Mouse (Mus musculus) MEL (cell line): ENCODE measurements at regions not wholly inside any gene's neighbourhood (a gene's known extent, or its start where the extent isn't known, plus 50 kb on each side); places are given as distances from the start of the nearest gene placed in this dataset.

Experiments
- DNase-seq: peaks from one replicate; pipeline ENCODE4 v3.0.0; 2011; ENCODE audit warnings: low read depth, low spot score
- H3K27ac ChIP-seq: 2 replicates; pipeline ENCODE4 v1.5.1; 2012; ENCODE audit warnings: low read depth, mild to moderate bottlenecking, control low read depth, low read length, moderate library complexity; ENCODE audit not compliant: control insufficient read depth
- H3K27me3 ChIP-seq, 2 experiments: fragments of 150-350 bp in 1 of 2; sonication (generic) in 1 of 2; 2 replicates each; pipeline ENCODE4 v1.6.1; 2012; ENCODE audit warnings: low read length in 2 of 2, mild to moderate bottlenecking in 2 of 2, improper control_type of control experiment in 1 of 2, moderate library complexity in 1 of 2; ENCODE audit not compliant: insufficient read depth in 2 of 2, control insufficient read depth in 1 of 2
- H3K36me3 ChIP-seq, 2 experiments: 2 replicates each; pipeline ENCODE4 v1.6.1; 2012 to 2014; ENCODE audit warnings: low read length in 2 of 2, improper control_type of control experiment in 1 of 2, inconsistent platforms in 1 of 2, mild to moderate bottlenecking in 1 of 2; ENCODE audit not compliant: insufficient read depth in 2 of 2, control insufficient read depth in 1 of 2
- H3K4me1 ChIP-seq, 2 experiments: fragments of 150-350 bp in 1 of 2; sonication (generic) in 1 of 2; 2 replicates each; pipeline ENCODE4 v1.6.1; 2012; ENCODE audit warnings: low read length in 2 of 2, improper control_type of control experiment in 1 of 2, mild to moderate bottlenecking in 1 of 2; ENCODE audit not compliant: insufficient read depth in 2 of 2, control insufficient read depth in 1 of 2
- H3K4me3 ChIP-seq, 2 experiments: fragments of 150-350 bp in 1 of 2; sonication (generic) in 1 of 2; 2 replicates each; pipeline ENCODE4 v1.5.1; 2012; ENCODE audit warnings: low read depth in 2 of 2, low read length in 2 of 2, mild to moderate bottlenecking in 2 of 2, moderate library complexity in 2 of 2, control low read depth in 1 of 2, improper control_type of control experiment in 1 of 2; ENCODE audit not compliant: control insufficient read depth in 1 of 2, insufficient read depth in 1 of 2
- H3K79me2 ChIP-seq: 2 replicates; pipeline ENCODE4 v1.6.1; 2012; ENCODE audit warnings: mild to moderate bottlenecking, low read length, moderate library complexity; ENCODE audit not compliant: control insufficient read depth, poor library complexity, insufficient read depth
- H3K9ac ChIP-seq: 2 replicates; pipeline ENCODE4 v1.6.1; 2012; ENCODE audit warnings: low read depth, mild to moderate bottlenecking, control low read depth, low read length, moderate library complexity; ENCODE audit not compliant: control insufficient read depth, poor library complexity, severe bottlenecking
- H3K9me3 ChIP-seq: fragments of 150-350 bp; sonication (generic); replicated peaks from 2 replicates; pipeline ENCODE4 v1.6.1; 2012; ENCODE audit warnings: mild to moderate bottlenecking, low read length, improper control_type of control experiment, moderate library complexity; ENCODE audit not compliant: insufficient read depth
- CTCF ChIP-seq, 3 experiments: IDR thresholded peaks in 2 of 3; conservative IDR thresholded peaks in 1 of 3; 2 replicates each; pipeline ENCODE4 v1.5.1; 2011 to 2012; ENCODE audit warnings: low read length in 3 of 3, low read depth in 2 of 3, mild to moderate bottlenecking in 2 of 3, improper control_type of control experiment in 1 of 3, inconsistent platforms in 1 of 3, mixed read lengths in 1 of 3, moderate library complexity in 1 of 3; ENCODE audit not compliant: control insufficient read depth in 1 of 3, insufficient read depth in 1 of 3, poor library complexity in 1 of 3, severe bottlenecking in 1 of 3
- E2F4 ChIP-seq: IDR thresholded peaks from 2 replicates; pipeline ENCODE4 v1.6.1; 2011; ENCODE audit warnings: low read depth, low read length, improper control_type of control experiment, borderline replicate concordance
- ELF1 ChIP-seq: IDR thresholded peaks from 2 replicates; pipeline ENCODE4 v1.6.1; 2014; ENCODE audit warnings: low read depth, mild to moderate bottlenecking, inconsistent platforms, low read length, improper control_type of control experiment, moderate library complexity
- EP300 ChIP-seq, 2 experiments: IDR thresholded peaks; 2 replicates each; pipeline ENCODE4 v1.6.1; 2011; ENCODE audit warnings: improper control_type of control experiment in 2 of 2, low read length in 2 of 2, low read depth in 1 of 2, mild to moderate bottlenecking in 1 of 2
- HCFC1 ChIP-seq: IDR thresholded peaks from 2 replicates; pipeline ENCODE4 v1.6.1; 2012; ENCODE audit warnings: low read depth, mild to moderate bottlenecking, inconsistent platforms, low read length, improper control_type of control experiment, moderate library complexity
- JUND ChIP-seq: IDR thresholded peaks from 2 replicates; pipeline ENCODE4 v1.6.1; 2011; ENCODE audit warnings: low read depth, mild to moderate bottlenecking, improper control_type of control experiment, low read length
- KAT2A ChIP-seq: conservative IDR thresholded peaks from 2 replicates; pipeline ENCODE4 v1.6.1; 2012; ENCODE audit warnings: low read depth, low read length, improper control_type of control experiment, inconsistent platforms
- MAX ChIP-seq: IDR thresholded peaks from 2 replicates; pipeline ENCODE4 v1.6.1; 2011; ENCODE audit warnings: low read length, improper control_type of control experiment
- MAZ ChIP-seq: IDR thresholded peaks from 2 replicates; pipeline ENCODE4 v1.6.1; 2012; ENCODE audit warnings: low read depth, mild to moderate bottlenecking, inconsistent platforms, low read length, improper control_type of control experiment
- MEF2A ChIP-seq: IDR thresholded peaks from 2 replicates; pipeline ENCODE4 v1.6.1; 2014; ENCODE audit warnings: low read depth, mild to moderate bottlenecking, inconsistent platforms, low read length, improper control_type of control experiment; ENCODE audit not compliant: poor library complexity, insufficient replicate concordance, severe bottlenecking; ENCODE audit errors: extremely low read depth
- MXI1 ChIP-seq: IDR thresholded peaks from 2 replicates; pipeline ENCODE4 v1.6.1; 2011; ENCODE audit warnings: mild to moderate bottlenecking, low read depth, low read length, improper control_type of control experiment
- POLR2AphosphoS2 ChIP-seq: IDR thresholded peaks from 2 replicates; pipeline ENCODE4 v1.6.1; 2011; ENCODE audit warnings: low read length, improper control_type of control experiment
- SMC3 ChIP-seq: IDR thresholded peaks from 2 replicates; pipeline ENCODE4 v1.6.1; 2011; ENCODE audit warnings: low read depth, low read length, improper control_type of control experiment
- TAL1 ChIP-seq: IDR thresholded peaks from 2 replicates; pipeline ENCODE4 v1.6.1; 2012; ENCODE audit warnings: mild to moderate bottlenecking, inconsistent platforms, low read length, moderate library complexity, mixed read lengths
- TBP ChIP-seq: IDR thresholded peaks from 2 replicates; pipeline ENCODE4 v1.8.0; 2011; ENCODE audit warnings: low read depth, low read length, improper control_type of control experiment
- TCF12 ChIP-seq: IDR thresholded peaks from 2 replicates; pipeline ENCODE4 v1.6.1; 2014; ENCODE audit warnings: low read depth, mild to moderate bottlenecking, inconsistent platforms, low read length, improper control_type of control experiment, moderate library complexity

DNA sequence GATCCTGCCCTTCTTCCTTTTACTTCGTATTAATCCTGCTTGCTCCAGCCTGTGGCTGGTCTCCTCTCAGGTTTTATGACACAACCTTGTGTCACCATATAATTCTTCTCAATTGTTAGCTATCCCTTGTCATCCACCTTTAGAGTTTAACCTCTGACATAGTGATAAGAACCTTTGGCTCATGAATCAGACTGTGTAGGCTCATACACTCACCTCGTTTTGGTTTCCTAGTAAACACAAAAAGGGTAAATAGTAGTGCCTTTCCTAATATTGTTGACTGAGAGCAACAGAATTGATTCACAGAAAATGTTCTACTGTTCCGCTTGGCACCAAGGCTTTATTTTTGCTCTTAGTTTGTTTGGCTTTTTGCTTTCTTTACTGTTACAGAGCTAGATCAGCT is 216.2 kb upstream of the H2al1a start:
- TF ChIP-seq MAZ (no peak), JUND (no peak), MEF2A (no peak)
- DNase-seq = no peak
- H3K4me3 ChIP-seq = no peak overlapping the region
- no peaks in the 10 kb centered on the region for H3K9me3 ChIP-seq
- no peak overlapping the region for H3K27ac ChIP-seq
- no peaks in the 10 kb centered on the region for H3K36me3 ChIP-seq
- H3K9ac ChIP-seq = no peak overlapping the region
- H3K79me2 ChIP-seq = no peaks in the 10 kb centered on the region
- H3K4me1 ChIP-seq = no peaks in the 10 kb centered on the region
- H3K27me3 ChIP-seq = no peaks in the 10 kb centered on the region

DNA sequence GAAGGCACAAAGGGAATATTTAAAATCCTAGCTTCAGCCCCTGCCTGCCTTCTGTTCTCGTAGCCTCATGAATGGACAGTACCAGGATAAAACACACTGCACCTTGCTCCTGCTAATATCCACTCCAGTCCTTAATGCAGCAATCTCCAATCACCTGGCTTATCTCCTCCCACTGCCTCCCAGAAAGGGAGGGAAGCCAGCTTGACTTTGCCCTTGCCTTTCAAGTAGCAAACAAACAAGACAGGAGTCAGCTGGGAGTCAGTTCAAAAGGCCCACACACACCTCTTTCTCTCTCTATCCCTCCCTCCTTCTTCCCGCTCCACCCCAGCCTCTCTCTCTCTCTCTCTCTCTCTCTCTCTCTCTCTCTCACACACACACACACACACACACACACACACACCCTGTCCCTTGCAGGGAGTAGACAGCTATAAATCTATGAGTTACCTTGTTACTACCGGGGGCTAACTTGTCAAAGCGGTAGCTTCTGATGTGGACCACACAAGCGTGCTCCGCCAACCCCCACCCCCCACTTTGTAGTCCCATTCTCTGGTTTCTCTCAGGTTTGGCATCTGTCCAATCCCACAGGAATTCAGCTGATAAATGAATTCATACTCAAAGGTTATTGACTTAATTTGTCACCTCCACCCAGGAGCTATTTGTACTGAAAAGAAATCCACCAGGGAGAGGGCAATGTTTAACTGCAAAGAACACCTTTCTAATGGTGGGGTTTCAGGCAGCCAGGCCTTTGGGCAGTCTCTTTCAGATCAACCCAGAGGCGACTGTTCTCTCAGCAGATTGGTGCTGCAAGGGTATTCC is 212.6 kb upstream of the H2al1a start:
- Histone ChIP-seq H3K9ac (no peak overlapping the region), H3K4me1 (no peaks in the 10 kb centered on the region), H3K36me3 (no peaks in the 10 kb centered on the region), H3K27ac (no peak overlapping the region), H3K27me3 (no peaks in the 10 kb centered on the region), H3K79me2 (no peaks in the 10 kb centered on the region), H3K9me3 (no peaks in the 10 kb centered on the region), H3K4me3 (no peak overlapping the region)
- DNase-seq = no peak
- TF ChIP-seq TBP (no peak), EP300 (IDR thresholded peaks at IDR 0.05; ENCODE audit: low read depth in 1 of 2, low read length in 2 of 2) (no peak), SMC3 (no peak), MAX (no peak), E2F4 (no peak), CTCF (IDR thresholded peaks at IDR 0.05 in 2 of 3, conservative IDR thresholded peaks at IDR 0.05 in 1 of 3; ENCODE audit: control insufficient read depth in 1 of 3, insufficient read depth in 1 of 3, low read depth in 2 of 3, low read length in 3 of 3, poor library complexity in 1 of 3, severe bottlenecking in 1 of 3) (no peak), MEF2A (no peak), POLR2AphosphoS2 (no peak), TAL1 (no peak), HCFC1 (no peak), MXI1 (no peak), KAT2A (no peak), ELF1 (no peak), TCF12 (no peak)
